Mouse (Mus musculus): ENCODE measurements around the gene 6430531B16Rik. TPM values are rescaled to one million over a fixed set of nuclear protein-coding genes. Genes with fewer than 3 reads are reported as not detected.
A peak's percentile ranks its signal among the peaks of the same experiment; 100 is the strongest.

Gene 6430531B16Rik
- 0.46 and 1.4 TPM in 2 replicates for polyA plus RNA-seq (2014; fragmentation: Nextera tagmentation; extraction: Ambion mirVana)

- no peaks in the 10 kb centered on the region for H3K36me3 ChIP-seq (ENCODE audit: control insufficient read depth, insufficient read depth, low read length)
- ATAC-seq (ENCODE audit: low read depth) = peak; percentile 97
- 4% methylated on average over 32 of the region's 32 CpGs for WGBS
Observed at GRCm38 (mm10) chr7:139978278-139978892, at the start of gene 6430531B16Rik. Gene 6430531B16Rik, minus strand, starts transcription at chr7:139978755.

DNA sequence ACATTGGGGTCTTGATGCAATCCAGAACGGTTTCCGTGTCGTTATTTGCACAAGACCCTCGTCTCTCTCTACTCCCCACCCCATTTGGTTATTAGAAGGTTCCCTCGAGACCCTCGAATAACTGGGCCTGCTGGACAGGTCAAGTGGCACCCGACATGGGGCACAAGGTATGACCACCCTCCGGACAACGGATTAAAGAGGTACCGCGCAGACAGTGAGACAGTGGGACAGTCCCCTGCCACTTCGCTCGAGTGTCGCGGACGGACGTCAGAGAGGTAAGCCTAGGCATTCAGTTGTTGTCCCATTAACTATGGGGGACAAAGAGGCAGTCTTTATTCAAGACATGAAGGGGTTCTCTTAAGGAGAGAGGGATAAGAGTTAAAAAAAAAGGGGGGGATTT, 32.8 kb upstream of the 6430531B16Rik start:
- Histone ChIP-seq H3K4me1 (ENCODE audit: control insufficient read depth, insufficient read depth, low read length) (no peaks in the 10 kb centered on the region), H3K4me3 (ENCODE audit: low read depth, low read length) (no peak overlapping the region), H3K9me3 (ENCODE audit: control insufficient read depth, low read length) (no peaks in the 10 kb centered on the region), H3K36me3 (ENCODE audit: control insufficient read depth, insufficient read depth, low read length) (peaks cover 8% of the 10 kb centered on the region), H3K9ac (replicated peaks; ENCODE audit: low read depth, low read length) (no peak overlapping the region), H3K4me2 (ENCODE audit: low read depth, low read length) (no peak overlapping the region), H3K27me3 (ENCODE audit: control insufficient read depth, insufficient read depth, low read length) (no peaks in the 10 kb centered on the region), H3K27ac (ENCODE audit: low read depth, low read length) (no peak overlapping the region)
- no peak for ATAC-seq (ENCODE audit: low read depth)
- 97% methylated on average over 17 of the region's 17 CpGs for WGBS

More at GRCm38 (mm10) chr7:139978278-139978892, at the start of gene 6430531B16Rik:
- Histone ChIP-seq H3K4me3 (ENCODE audit: low read depth, low read length) (peak within 1 kb of the TSS; percentile 48), H3K4me1 (ENCODE audit: control insufficient read depth, insufficient read depth, low read length) (peaks cover 8% of the 10 kb centered on the region; the same call in 1 of the 2 replicates), H3K4me2 (ENCODE audit: low read depth, low read length) (peak within 1 kb of the TSS; percentile 87), H3K27me3 (ENCODE audit: control insufficient read depth, insufficient read depth, low read length) (no peaks in the 10 kb centered on the region), H3K27ac (ENCODE audit: low read depth, low read length) (no peak within 1 kb of the TSS; the same call in 1 of the 2 replicates), H3K9me3 (ENCODE audit: control insufficient read depth, low read length) (no peaks in the 10 kb centered on the region), H3K9ac (replicated peaks; ENCODE audit: low read depth, low read length) (peak within 1 kb of the TSS; percentile 59)

DNA sequence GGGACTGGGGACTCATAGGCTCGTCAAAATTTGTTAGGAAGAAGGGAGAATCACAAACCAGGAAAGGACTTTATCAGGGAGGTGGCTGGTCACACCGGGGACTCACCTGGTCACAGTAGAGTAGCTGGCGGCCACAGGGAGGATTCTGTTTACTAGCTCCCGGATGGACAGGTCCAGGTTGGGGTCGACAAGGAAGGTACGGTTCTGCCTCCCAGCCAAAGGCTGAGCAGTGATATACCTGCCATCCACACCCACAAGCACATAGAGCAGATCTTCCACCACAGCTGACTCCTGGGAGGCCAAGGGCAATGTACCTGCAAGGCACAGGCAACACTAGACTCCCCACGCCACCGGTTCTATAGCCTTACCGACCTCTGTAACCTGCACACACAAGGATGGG, 29.2 kb upstream of the 6430531B16Rik start:
- no peak for ATAC-seq (ENCODE audit: low read depth)
- Histone ChIP-seq H3K36me3 (ENCODE audit: control insufficient read depth, insufficient read depth, low read length) (peaks cover 31% of the 10 kb centered on the region), H3K27ac (ENCODE audit: low read depth, low read length) (no peak overlapping the region), H3K9ac (replicated peaks; ENCODE audit: low read depth, low read length) (no peak overlapping the region), H3K9me3 (ENCODE audit: control insufficient read depth, low read length) (no peaks in the 10 kb centered on the region), H3K4me3 (ENCODE audit: low read depth, low read length) (no peak overlapping the region), H3K4me2 (ENCODE audit: low read depth, low read length) (no peak overlapping the region), H3K4me1 (ENCODE audit: control insufficient read depth, insufficient read depth, low read length) (no peaks in the 10 kb centered on the region), H3K27me3 (ENCODE audit: control insufficient read depth, insufficient read depth, low read length) (no peaks in the 10 kb centered on the region)
- WGBS = 95% methylated on average over 9 of the region's 9 CpGs

- no peak overlapping the region for H3K4me3 ChIP-seq (ENCODE audit: low read depth, low read length)
- no peaks in the 10 kb centered on the region for H3K9me3 ChIP-seq (ENCODE audit: control insufficient read depth, low read length)
- 95% methylated on average over 9 of the region's 9 CpGs for WGBS
- peaks cover 31% of the 10 kb centered on the region for H3K36me3 ChIP-seq (ENCODE audit: control insufficient read depth, insufficient read depth, low read length)
- no peak for ATAC-seq (ENCODE audit: low read depth)
- H3K4me1 ChIP-seq (ENCODE audit: control insufficient read depth, insufficient read depth, low read length) = no peaks in the 10 kb centered on the region
- no peak overlapping the region for H3K4me2 ChIP-seq (ENCODE audit: low read depth, low read length)
- no peaks in the 10 kb centered on the region for H3K27me3 ChIP-seq (ENCODE audit: control insufficient read depth, insufficient read depth, low read length)
- no peak overlapping the region for H3K9ac ChIP-seq (replicated peaks; ENCODE audit: low read depth, low read length)
- no peak overlapping the region for H3K27ac ChIP-seq (ENCODE audit: low read depth, low read length)
Observed at GRCm38 (mm10) chr7:140006861-140007611, 28.5 kb upstream of the 6430531B16Rik start.

- H3K9ac ChIP-seq (replicated peaks; ENCODE audit: low read depth, low read length) = no peak overlapping the region
- no peak overlapping the region for H3K27ac ChIP-seq (ENCODE audit: low read depth, low read length)
- no peak overlapping the region for H3K4me2 ChIP-seq (ENCODE audit: low read depth, low read length)
- no peaks in the 10 kb centered on the region for H3K4me1 ChIP-seq (ENCODE audit: control insufficient read depth, insufficient read depth, low read length)
- 92% methylated on average over 8 of the region's 8 CpGs for WGBS
- H3K4me3 ChIP-seq (ENCODE audit: low read depth, low read length) = no peak overlapping the region
- H3K9me3 ChIP-seq (ENCODE audit: control insufficient read depth, low read length) = no peaks in the 10 kb centered on the region
- H3K36me3 ChIP-seq (ENCODE audit: control insufficient read depth, insufficient read depth, low read length) = peaks cover 41% of the 10 kb centered on the region
- ATAC-seq (ENCODE audit: low read depth) = no peak
- H3K27me3 ChIP-seq (ENCODE audit: control insufficient read depth, insufficient read depth, low read length) = no peaks in the 10 kb centered on the region
Observed at GRCm38 (mm10) chr7:140004666-140005065, 26.1 kb upstream of the 6430531B16Rik start.

DNA sequence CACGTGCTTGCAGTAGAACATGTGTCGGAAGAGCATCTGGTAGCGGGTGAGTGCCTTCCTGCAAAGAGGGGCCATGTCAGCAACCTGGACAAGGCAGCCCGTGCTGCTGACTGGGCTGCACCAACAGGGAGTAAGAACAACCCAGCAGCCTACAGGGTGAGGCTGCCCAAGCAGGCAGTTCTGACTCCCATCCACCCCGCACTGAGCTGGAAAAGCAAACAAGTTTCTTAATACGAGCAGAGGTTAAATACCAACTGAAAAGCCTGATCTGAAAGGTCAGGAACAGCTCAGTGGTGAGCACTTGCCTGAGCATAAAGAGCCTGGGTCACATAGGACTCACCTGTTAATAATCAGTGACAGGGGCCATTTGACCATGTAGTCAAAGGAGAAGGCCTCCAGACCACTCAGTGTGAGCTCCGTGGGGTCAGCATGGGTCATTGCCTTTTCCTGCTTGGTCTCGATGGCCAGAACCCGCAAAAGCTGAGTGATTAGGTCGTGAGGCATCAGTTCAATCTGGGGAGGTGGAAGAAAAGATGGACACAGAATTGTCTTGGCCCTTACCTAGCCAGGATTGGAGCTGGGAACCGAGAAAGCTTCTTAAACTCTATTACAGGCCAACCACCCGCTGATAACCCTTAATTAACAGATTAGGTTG, 22.7 kb upstream of the 6430531B16Rik start:
- H3K4me1 ChIP-seq (ENCODE audit: control insufficient read depth, insufficient read depth, low read length) = no peaks in the 10 kb centered on the region
- WGBS = 82% methylated on average over 12 of the region's 12 CpGs
- H3K36me3 ChIP-seq (ENCODE audit: control insufficient read depth, insufficient read depth, low read length) = peaks cover 50% of the 10 kb centered on the region
- H3K4me2 ChIP-seq (ENCODE audit: low read depth, low read length) = no peak overlapping the region
- H3K4me3 ChIP-seq (ENCODE audit: low read depth, low read length) = no peak overlapping the region
- H3K9me3 ChIP-seq (ENCODE audit: control insufficient read depth, low read length) = no peaks in the 10 kb centered on the region
- no peaks in the 10 kb centered on the region for H3K27me3 ChIP-seq (ENCODE audit: control insufficient read depth, insufficient read depth, low read length)
- ATAC-seq (ENCODE audit: low read depth) = no peak
- H3K9ac ChIP-seq (replicated peaks; ENCODE audit: low read depth, low read length) = no peak overlapping the region
- no peak overlapping the region for H3K27ac ChIP-seq (ENCODE audit: low read depth, low read length)

DNA sequence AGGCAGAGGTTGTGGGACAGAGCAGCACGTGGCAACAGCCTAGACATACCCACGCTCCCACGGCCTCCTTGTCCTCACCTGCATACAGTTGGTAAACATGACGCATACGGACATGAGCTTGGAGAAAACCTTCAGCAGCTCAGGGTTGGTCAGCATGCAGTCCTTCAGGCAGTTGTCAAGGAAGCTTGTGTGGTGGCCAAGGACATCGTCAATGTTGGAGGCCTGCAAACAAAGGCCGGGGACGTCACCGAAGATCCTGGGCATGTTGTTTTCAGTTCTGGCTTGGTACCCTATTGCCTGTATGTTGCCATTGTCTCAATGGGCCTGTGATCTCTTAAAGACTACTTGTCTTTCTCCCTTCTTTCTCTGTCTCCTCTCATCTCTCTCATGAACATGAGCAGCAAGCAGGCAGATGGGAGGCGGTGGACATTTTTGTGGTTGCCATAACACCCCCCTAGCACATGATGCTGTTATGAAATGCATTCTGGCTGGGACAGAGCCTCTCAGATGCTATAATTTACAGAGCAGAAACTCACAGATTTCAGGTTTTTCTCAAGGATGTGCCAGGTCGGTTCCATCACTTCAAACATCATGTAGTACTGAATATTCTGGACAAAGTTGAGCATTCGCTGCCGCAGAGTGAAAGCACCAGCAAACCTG, 20.3 kb upstream of the 6430531B16Rik start:
- Histone ChIP-seq H3K27me3 (ENCODE audit: control insufficient read depth, insufficient read depth, low read length) (no peaks in the 10 kb centered on the region), H3K4me1 (ENCODE audit: control insufficient read depth, insufficient read depth, low read length) (no peaks in the 10 kb centered on the region), H3K27ac (ENCODE audit: low read depth, low read length) (no peak overlapping the region), H3K4me2 (ENCODE audit: low read depth, low read length) (no peak overlapping the region), H3K9ac (replicated peaks; ENCODE audit: low read depth, low read length) (no peak overlapping the region), H3K4me3 (ENCODE audit: low read depth, low read length) (no peak overlapping the region), H3K9me3 (ENCODE audit: control insufficient read depth, low read length) (no peaks in the 10 kb centered on the region), H3K36me3 (ENCODE audit: control insufficient read depth, insufficient read depth, low read length) (peaks cover 35% of the 10 kb centered on the region)
- ATAC-seq (ENCODE audit: low read depth) = no peak
- 95% methylated on average over 13 of the region's 13 CpGs for WGBS

GRCm38 (mm10) chr7:139994676-139995075, 16.1 kb upstream of the 6430531B16Rik start:
- no peaks in the 10 kb centered on the region for H3K27me3 ChIP-seq (ENCODE audit: control insufficient read depth, insufficient read depth, low read length)
- H3K9me3 ChIP-seq (ENCODE audit: control insufficient read depth, low read length) = no peaks in the 10 kb centered on the region
- no peak overlapping the region for H3K27ac ChIP-seq (ENCODE audit: low read depth, low read length)
- ATAC-seq (ENCODE audit: low read depth) = no peak
- peaks cover 20% of the 10 kb centered on the region for H3K36me3 ChIP-seq (ENCODE audit: control insufficient read depth, insufficient read depth, low read length)
- H3K4me3 ChIP-seq (ENCODE audit: low read depth, low read length) = no peak overlapping the region
- WGBS = 38% methylated on average over 3 of the region's 3 CpGs
- H3K4me1 ChIP-seq (ENCODE audit: control insufficient read depth, insufficient read depth, low read length) = no peaks in the 10 kb centered on the region
- H3K4me2 ChIP-seq (ENCODE audit: low read depth, low read length) = no peak overlapping the region
- H3K9ac ChIP-seq (replicated peaks; ENCODE audit: low read depth, low read length) = no peak overlapping the region
